Mouse (Mus musculus) liver, embryonic 11.5 days (tissue): ENCODE measurements around the gene Mrpl34. TPM values are rescaled to one million over a fixed set of nuclear protein-coding genes. Genes with fewer than 3 reads are reported as not detected.

Experiments used
- ATAC-seq: fragments of 200-750 bp; cut with Nextera tagmentation; replicated peaks from 2 replicates; pipeline ENCODE4 v1.8.0; 2017; ENCODE audit warnings: moderate number of reproducible peaks, mild to moderate bottlenecking, moderate TSS enrichment, moderate library complexity; ENCODE audit not compliant: low FRiP score
- DNase-seq: peaks from one replicate; pipeline ENCODE4 v3.0.0-alpha.2; 2017; ENCODE audit warnings: low spot score
- H3K27ac ChIP-seq: fragments of 300-500 bp; sonication (generic); 2 replicates; pipeline ENCODE4 v1.5.1; 2014; ENCODE audit warnings: mild to moderate bottlenecking, low read depth, low read length, control low read depth
- H3K27me3 ChIP-seq: fragments of 300-500 bp; sonication (generic); replicated peaks from 2 replicates; pipeline ENCODE4 v1.6.1; 2014; ENCODE audit warnings: low read length, mixed read lengths; ENCODE audit not compliant: control insufficient read depth, insufficient read depth
- H3K36me3 ChIP-seq: fragments of 300-500 bp; sonication (generic); 2 replicates; pipeline ENCODE4 v1.6.1; 2014; ENCODE audit warnings: mild to moderate bottlenecking, low read length, moderate library complexity, mixed read lengths; ENCODE audit not compliant: control insufficient read depth, insufficient read depth
- H3K4me1 ChIP-seq: fragments of 300-500 bp; sonication (generic); replicated peaks from 2 replicates; pipeline ENCODE4 v1.6.1; 2014; ENCODE audit warnings: low read length, mixed read lengths; ENCODE audit not compliant: control insufficient read depth, insufficient read depth
- H3K4me2 ChIP-seq: fragments of 300-500 bp; sonication (generic); 2 replicates; pipeline ENCODE4 v1.6.1; 2014; ENCODE audit warnings: mild to moderate bottlenecking, control low read depth, moderate library complexity
- H3K4me3 ChIP-seq: fragments of 300-500 bp; sonication (generic); 2 replicates; pipeline ENCODE4 v1.5.1; 2014; ENCODE audit warnings: low read depth, low read length, control low read depth
- H3K9ac ChIP-seq: fragments of 300-500 bp; sonication (generic); 2 replicates; pipeline ENCODE4 v1.6.1; 2014; ENCODE audit warnings: low read depth, low read length, control low read depth
- H3K9me3 ChIP-seq: fragments of 300-500 bp; sonication (generic); 2 replicates; pipeline ENCODE4 v1.6.1; 2016; ENCODE audit warnings: low read length, inconsistent platforms, mixed read lengths; ENCODE audit not compliant: control insufficient read depth
- WGBS: fragments of 180-500 bp; shearing (Covaris S2); extraction: QIAGEN DNeasy Blood & Tissue Kit; methylation state at CpG from one replicate; pipeline ENCODE4 v1.1.7; 2014; 5-methylcytosine and 5-hydroxymethylcytosine counted together
- polyA plus RNA-seq: library from polyadenylated mRNA; unstranded; fragments of >200 nt; fragmentation: Nextera tagmentation; extraction: Ambion mirVana; gene quantifications from 2 replicates; pipeline ENCODE4 v1.2.1, GENCODE M21; 2014

Gene Mrpl34
- polyA plus RNA-seq, 1 experiment from 2014 or later = 229 TPM

DNA sequence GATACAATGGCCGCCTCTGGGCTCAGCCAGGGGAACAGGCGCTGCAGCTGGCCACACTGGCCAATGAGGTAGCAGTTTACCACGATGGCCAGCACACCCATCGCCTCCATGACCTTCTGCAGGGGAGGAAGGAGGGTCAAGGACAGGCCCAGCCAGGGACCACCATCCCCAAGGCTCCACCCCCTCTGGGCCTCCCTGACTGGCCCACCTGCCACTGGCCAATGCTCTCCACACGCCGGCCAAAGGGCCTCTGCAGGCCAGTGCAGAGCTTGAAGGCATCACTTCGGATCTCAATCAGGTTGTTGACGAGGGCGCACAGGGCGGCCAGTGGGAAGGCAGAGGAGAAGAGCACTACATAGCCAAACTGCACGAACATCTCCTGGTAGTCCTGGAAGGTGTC is 14.2 kb downstream of the Mrpl34 start:
- Histone ChIP-seq H3K9me3 (no peaks in the 10 kb centered on the region), H3K4me2 (no peak overlapping the region), H3K27me3 (peaks cover 18% of the 10 kb centered on the region), H3K4me1 (peaks cover 16% of the 10 kb centered on the region), H3K36me3 (peaks cover 12% of the 10 kb centered on the region), H3K4me3 (no peak overlapping the region), H3K27ac (no peak overlapping the region), H3K9ac (no peak overlapping the region)
- DNase-seq (no peak), ATAC-seq (no peak)
- 82% methylated on average over 11 of the region's 11 CpGs for WGBS

DNA sequence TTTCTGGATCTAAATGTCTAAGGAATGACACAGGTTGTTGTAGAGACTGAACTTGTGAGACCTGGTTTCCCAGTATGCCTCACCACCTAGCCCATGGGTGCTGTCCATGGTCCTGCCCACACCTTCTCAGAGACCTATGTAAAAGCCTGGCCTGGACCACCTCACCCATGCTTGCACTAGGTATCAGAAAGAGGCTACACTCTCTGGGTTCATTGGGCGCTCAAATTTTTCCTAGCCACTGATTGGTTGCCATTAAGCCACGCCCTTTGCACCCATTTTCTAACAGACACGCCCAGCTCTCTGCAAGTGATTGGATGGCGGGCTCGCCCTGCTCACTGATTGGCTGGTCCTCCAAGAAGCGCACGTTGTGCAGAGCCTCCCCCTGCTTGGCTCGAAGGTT is 19.2 kb downstream of the Mrpl34 start:
- WGBS = 43% methylated on average over 8 of the region's 8 CpGs
- Histone ChIP-seq H3K9ac (no peak overlapping the region), H3K4me1 (peaks cover 8% of the 10 kb centered on the region), H3K4me2 (no peak overlapping the region), H3K27ac (no peak overlapping the region), H3K9me3 (no peaks in the 10 kb centered on the region), H3K36me3 (no peaks in the 10 kb centered on the region), H3K4me3 (no peak overlapping the region), H3K27me3 (peaks cover 18% of the 10 kb centered on the region)
- peak; percentile 67 for DNase-seq
- peak; percentile 21; the same call in 1 of the 2 replicates for ATAC-seq

DNA sequence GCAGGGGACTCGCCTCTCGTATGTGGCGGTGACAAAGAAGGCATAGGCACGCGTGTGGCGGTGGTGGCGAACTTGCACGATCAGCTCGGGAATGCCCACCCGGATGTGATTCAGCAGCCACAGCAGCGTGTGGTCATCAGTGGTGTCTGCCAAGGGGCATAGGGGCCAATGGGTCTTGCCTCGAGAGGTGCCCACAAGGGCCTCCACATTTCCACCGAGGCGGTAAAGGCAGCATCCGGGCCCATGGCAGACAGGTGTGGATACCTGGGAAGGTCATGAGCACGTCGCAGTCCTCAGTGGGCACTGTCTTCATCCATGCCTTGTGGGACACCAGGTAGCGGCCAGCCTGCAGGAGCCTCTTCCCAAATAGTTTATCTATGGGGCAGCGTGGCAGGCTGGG is 20.0 kb downstream of the Mrpl34 start:
- Histone ChIP-seq H3K27me3 (peaks cover 18% of the 10 kb centered on the region), H3K9ac (no peak overlapping the region), H3K4me1 (peaks cover 15% of the 10 kb centered on the region), H3K9me3 (no peaks in the 10 kb centered on the region), H3K4me2 (peak overlapping the region; percentile 88; the same call in 1 of the 2 replicates), H3K27ac (no peak overlapping the region), H3K4me3 (no peak overlapping the region), H3K36me3 (no peaks in the 10 kb centered on the region)
- DNase-seq (no peak), ATAC-seq (no peak)
- 89% methylated on average over 19 of the region's 19 CpGs for whole genome bisulfite sequencing

DNA sequence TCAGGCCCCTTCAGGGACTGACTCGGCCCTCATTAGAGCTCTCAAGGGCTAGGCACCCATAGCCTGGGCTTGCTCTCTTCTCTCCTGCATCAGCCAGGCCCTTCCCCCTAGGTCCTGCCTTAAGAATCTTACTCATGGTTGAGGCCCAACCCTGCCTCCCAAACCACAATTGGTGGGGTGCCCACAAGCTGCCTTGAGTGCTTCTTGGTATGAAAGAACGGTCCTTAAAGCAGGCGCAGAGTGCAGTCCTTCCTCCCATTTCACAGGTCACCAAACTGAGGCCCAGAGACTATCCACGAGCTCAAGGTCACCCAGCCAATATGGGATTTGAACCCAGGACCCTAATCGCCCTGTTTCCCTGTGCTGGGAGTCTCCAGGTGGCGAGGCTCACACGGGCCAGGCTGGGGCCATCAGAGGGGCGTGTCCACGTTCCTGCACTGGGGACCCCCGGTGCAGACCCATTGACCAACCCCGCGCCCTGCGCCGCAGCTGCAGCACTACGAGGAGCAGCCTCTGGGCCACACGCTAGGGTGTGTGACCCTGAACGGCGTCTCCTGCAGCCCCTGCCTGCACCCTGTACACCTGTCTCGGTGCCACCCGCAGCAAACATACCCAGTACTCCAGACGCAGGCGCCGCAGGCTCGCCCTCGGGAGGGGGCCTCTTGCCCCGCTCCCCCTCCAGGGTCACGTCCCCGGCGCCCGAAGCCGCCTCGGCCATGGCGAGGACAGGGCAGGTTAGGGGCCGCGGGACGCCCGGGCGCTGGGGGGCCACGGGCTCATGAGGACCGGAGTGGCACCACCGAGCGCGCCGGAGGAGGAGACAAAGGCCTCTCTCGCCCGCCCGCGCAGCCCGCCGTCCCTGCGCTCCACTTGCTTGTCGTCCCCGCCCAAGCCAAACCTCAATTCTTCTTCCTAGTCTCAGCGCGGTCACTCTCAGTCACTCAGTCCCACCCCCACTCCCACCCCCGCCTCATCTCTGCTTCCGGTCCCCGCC is 20.7 kb downstream of the Mrpl34 start, which contains the start of gene Ano8:
Ano8 (minus strand) TSS at position 822 of the 994 bp plus-strand sequence.
- peaks cover 17% of the 10 kb centered on the region for H3K27me3 ChIP-seq
- peak within 1 kb of the TSS; percentile 63 for H3K4me3 ChIP-seq
- no peaks in the 10 kb centered on the region for H3K9me3 ChIP-seq
- peak within 1 kb of the TSS; percentile 61 for H3K9ac ChIP-seq
- H3K36me3 ChIP-seq = peaks cover 4% of the 10 kb centered on the region; the same call in 1 of the 2 replicates
- ATAC-seq (peak; percentile 30), DNase-seq (peak; percentile 78)
- H3K4me2 ChIP-seq = peak within 1 kb of the TSS; percentile 88
- peaks cover 17% of the 10 kb centered on the region for H3K4me1 ChIP-seq
- WGBS = 6% methylated on average over 58 of the region's 58 CpGs
- 0 out of 2 replicates have a peak within 1 kb of the TSS, but pooled peaks have one; percentile 16 for H3K27ac ChIP-seq

DNA sequence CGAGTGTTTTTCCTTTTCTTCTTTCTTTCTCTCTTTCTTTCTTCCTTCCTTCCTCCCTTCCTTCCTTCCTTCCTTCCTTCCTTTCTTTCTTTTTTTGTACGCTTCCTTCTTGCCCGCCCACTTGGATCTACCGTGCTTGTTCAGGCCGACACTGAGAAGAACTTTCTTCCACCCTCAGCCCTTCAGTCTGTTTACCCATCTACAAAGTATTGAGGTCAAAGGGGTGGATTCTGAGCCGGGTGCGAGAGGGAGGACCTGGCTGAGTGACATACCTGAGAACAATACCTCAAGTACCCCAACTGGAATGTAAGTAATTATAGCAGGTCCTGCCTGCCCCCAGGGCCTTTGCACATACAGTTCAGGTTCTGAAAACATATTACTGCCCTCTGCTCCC is 21.4 kb downstream of the Mrpl34 start:
- DNase-seq = no peak
- ATAC-seq = no peak
- H3K27ac ChIP-seq = no peak overlapping the region
- 26% methylated on average over 7 of the region's 7 CpGs for WGBS
- H3K4me3 ChIP-seq = no peak overlapping the region; the same call in 1 of the 2 replicates
- peaks cover 11% of the 10 kb centered on the region for H3K4me1 ChIP-seq
- peak overlapping the region; percentile 88 for H3K4me2 ChIP-seq
- peaks cover 10% of the 10 kb centered on the region; the same call in 1 of the 2 replicates for H3K36me3 ChIP-seq
- H3K27me3 ChIP-seq = peaks cover 10% of the 10 kb centered on the region
- no peaks in the 10 kb centered on the region for H3K9me3 ChIP-seq
- H3K9ac ChIP-seq = no peak overlapping the region

DNA sequence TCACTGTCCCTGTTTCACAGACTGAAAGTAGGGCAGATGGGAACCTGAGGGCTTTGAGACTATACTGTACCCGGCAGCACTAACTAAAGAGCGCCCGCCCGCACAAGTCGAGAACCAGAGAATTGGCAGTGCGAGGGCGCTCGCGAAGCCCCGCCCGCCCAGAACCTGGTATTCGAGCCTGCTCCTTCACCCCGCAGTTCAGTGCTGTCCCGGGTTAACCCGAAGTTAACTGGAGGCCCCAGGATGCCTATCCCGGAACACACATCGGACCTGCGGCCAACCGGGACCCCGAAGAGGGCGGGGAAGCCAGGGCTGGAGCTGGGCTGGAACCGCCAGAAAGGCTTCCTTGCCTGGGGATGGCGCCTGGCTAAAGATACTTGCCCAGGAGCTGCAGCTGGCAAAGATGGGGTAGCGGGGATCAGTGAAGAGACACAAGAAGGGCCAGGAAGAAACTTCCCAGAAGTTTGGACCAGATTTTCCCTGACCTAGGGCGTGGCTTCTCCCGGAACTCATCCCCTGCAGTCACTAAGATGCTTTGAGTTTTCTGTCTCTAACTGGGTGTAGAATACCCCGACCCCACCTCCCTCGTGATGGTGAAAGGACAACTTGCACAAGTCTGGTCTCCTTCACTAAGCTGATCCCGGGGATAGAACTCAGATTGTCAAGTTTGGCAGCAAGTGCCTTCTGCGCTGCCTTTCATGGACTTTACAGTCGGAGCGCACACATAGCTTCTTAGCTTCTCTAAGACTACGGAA is 23.1 kb downstream of the Mrpl34 start, which contains the start of gene Gtpbp3:
Gtpbp3 (plus strand) TSS at position 413 of the 755 bp plus-strand sequence.
- Histone ChIP-seq H3K4me2 (peak within 1 kb of the TSS; percentile 90), H3K4me3 (peak within 1 kb of the TSS; percentile 86), H3K27me3 (no peaks in the 10 kb centered on the region), H3K9ac (peak within 1 kb of the TSS; percentile 66), H3K36me3 (peaks cover 19% of the 10 kb centered on the region), H3K9me3 (no peaks in the 10 kb centered on the region), H3K4me1 (peaks cover 11% of the 10 kb centered on the region), H3K27ac (peak within 1 kb of the TSS; percentile 69)
- DNase-seq (peak; percentile 81), ATAC-seq (peak; percentile 27)
- WGBS = under 1% methylated on average over 33 of the region's 33 CpGs

DNA sequence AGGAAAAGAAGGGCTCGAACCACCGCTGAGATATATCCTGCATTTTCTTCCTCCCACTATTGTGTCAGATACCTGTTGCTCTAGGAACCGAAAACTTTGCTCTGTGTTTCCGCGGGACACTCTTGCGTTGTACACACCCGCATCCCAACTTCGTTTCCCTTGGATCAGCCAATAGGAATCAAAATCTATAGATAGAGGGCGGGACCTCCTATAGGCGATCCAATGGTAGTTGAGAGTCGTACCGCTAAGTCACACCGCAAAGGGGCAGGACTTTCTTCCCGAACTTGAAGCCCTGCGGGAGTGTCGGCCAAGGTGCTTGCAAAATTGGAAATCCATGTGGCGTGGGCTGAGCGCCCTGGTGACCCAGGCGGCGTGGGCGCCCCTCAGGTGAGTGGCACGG is 23.7 kb downstream of the Mrpl34 start:
- no peaks in the 10 kb centered on the region for H3K27me3 ChIP-seq
- H3K4me1 ChIP-seq = peaks cover 11% of the 10 kb centered on the region
- WGBS = under 1% methylated on average over 22 of the region's 22 CpGs
- peak overlapping the region; percentile 66 for H3K9ac ChIP-seq
- peak; percentile 85 for DNase-seq
- H3K9me3 ChIP-seq = no peaks in the 10 kb centered on the region
- peak; percentile 78 for ATAC-seq
- peaks cover 19% of the 10 kb centered on the region for H3K36me3 ChIP-seq
- peak overlapping the region; percentile 69 for H3K27ac ChIP-seq
- H3K4me2 ChIP-seq = peak overlapping the region; percentile 90
- peak overlapping the region; percentile 86 for H3K4me3 ChIP-seq

DNA sequence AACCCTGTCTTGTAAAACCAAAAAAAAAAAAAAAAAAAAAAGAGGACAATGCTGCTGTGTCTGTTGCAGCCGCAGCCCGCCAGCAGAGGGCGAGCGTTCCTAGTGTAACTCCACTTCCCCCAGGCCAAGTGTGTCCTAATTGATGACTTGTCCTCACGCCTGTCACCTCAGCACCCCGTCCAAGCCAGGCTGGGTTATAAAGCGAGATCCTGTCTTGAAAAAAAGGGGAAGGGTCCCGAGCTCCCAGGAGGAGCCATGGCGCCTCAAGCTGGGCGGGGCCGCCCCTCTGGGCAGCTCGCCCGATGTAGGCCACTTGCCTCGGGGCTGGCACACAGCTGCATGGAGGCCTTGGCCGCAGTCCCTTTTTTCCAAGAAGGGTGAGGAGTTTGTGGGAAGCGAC is 30.3 kb downstream of the Mrpl34 start:
- Histone ChIP-seq H3K9ac (no peak overlapping the region), H3K36me3 (peaks cover 26% of the 10 kb centered on the region)
- ATAC-seq = peak; percentile 57

More for the DNA sequence above, 30.3 kb downstream of the Mrpl34 start:
- no peak overlapping the region for H3K27ac ChIP-seq
- H3K4me2 ChIP-seq = no peak overlapping the region
- H3K4me1 ChIP-seq = peaks cover 22% of the 10 kb centered on the region
- H3K9me3 ChIP-seq = no peaks in the 10 kb centered on the region
- H3K4me3 ChIP-seq = no peak overlapping the region
- 33% methylated on average over 16 of the region's 16 CpGs for WGBS
- peak; percentile 76 for DNase-seq
- H3K27me3 ChIP-seq = no peaks in the 10 kb centered on the region
